Mouse (Mus musculus) forebrain, postnatal 0 days (tissue): ENCODE measurements at regions not wholly inside any gene's neighbourhood (a gene's known extent, or its start where the extent isn't known, plus 50 kb on each side); places are given as distances from the start of the nearest gene placed in this dataset.

ENCODE experiments used
- ATAC-seq: fragments of 200-750 bp; cut with Nextera tagmentation; 2 replicates; pipeline ENCODE4 v1.8.0; 2017; ENCODE audit warnings: mild to moderate bottlenecking, moderate library complexity
- DNase-seq: peaks from one replicate; pipeline ENCODE4 v3.0.0-alpha.2; 2015
- H3K27ac ChIP-seq: fragments of 300-500 bp; sonication (generic); 2 replicates; pipeline ENCODE4 v1.5.1; 2014; ENCODE audit warnings: low read depth, mild to moderate bottlenecking, antibody characterized with exemption, low read length, moderate library complexity, mixed read lengths
- H3K27me3 ChIP-seq: fragments of 300-500 bp; sonication (generic); 2 replicates; pipeline ENCODE4 v1.6.1; 2014; ENCODE audit warnings: mild to moderate bottlenecking, low read length, mixed read lengths; ENCODE audit not compliant: insufficient read depth
- H3K36me3 ChIP-seq: fragments of 300-500 bp; sonication (generic); 2 replicates; pipeline ENCODE4 v1.6.1; 2014; ENCODE audit warnings: mild to moderate bottlenecking, moderate library complexity; ENCODE audit not compliant: insufficient read depth
- H3K4me1 ChIP-seq: fragments of 300-500 bp; sonication (generic); 2 replicates; pipeline ENCODE4 v1.6.1; 2014; ENCODE audit warnings: antibody characterized with exemption; ENCODE audit not compliant: insufficient read depth
- H3K4me2 ChIP-seq: fragments of 300-500 bp; sonication (generic); 2 replicates; pipeline ENCODE4 v1.6.1; 2014; ENCODE audit warnings: low read depth, mild to moderate bottlenecking, moderate library complexity
- H3K4me3 ChIP-seq: fragments of 300-500 bp; sonication (generic); 2 replicates; pipeline ENCODE4 v1.5.1; 2014; ENCODE audit warnings: low read depth, low read length, mixed read lengths
- H3K9ac ChIP-seq: fragments of 300-500 bp; sonication (generic); 2 replicates; pipeline ENCODE4 v1.6.1; 2014; ENCODE audit warnings: mild to moderate bottlenecking
- H3K9me3 ChIP-seq: fragments of 300-500 bp; sonication (generic); 2 replicates; pipeline ENCODE4 v1.6.1; 2016; ENCODE audit warnings: low read length
- CTCF ChIP-seq: sonication (generic); IDR thresholded peaks from 2 replicates; pipeline ENCODE4 v1.5.1; 2016; ENCODE audit warnings: antibody characterized with exemption, control low read depth, low read depth
- WGBS: fragments of 180-500 bp; shearing (Covaris S2); extraction: QIAGEN DNeasy Blood & Tissue Kit; methylation state at CpG from one replicate; pipeline ENCODE4 v1.1.7; 2014; 5-methylcytosine and 5-hydroxymethylcytosine counted together

- Histone ChIP-seq H3K27me3 (no peaks in the 10 kb centered on the region), H3K9ac (no peak overlapping the region), H3K4me3 (no peak overlapping the region), H3K9me3 (no peaks in the 10 kb centered on the region), H3K4me1 (no peaks in the 10 kb centered on the region), H3K27ac (no peak overlapping the region), H3K36me3 (no peaks in the 10 kb centered on the region), H3K4me2 (no peak overlapping the region)
- peak; percentile 47; the same call in 1 of the 2 replicates for ATAC-seq
- peak; percentile 46 for DNase-seq
- 33% methylated on average over 1 of the region's 1 CpGs for WGBS
- no peak for TF ChIP-seq CTCF
These were observed 647.8 kb upstream of the Cntnap5b start for GRCm38 (mm10) chr1:99124796-99125195.

GRCm38 (mm10) chr1:99134129-99134528 is 638.4 kb upstream of the Cntnap5b start:
- H3K4me1 ChIP-seq, result no peaks in the 10 kb centered on the region
- H3K27ac ChIP-seq, result no peak overlapping the region
- H3K9ac ChIP-seq, result no peak overlapping the region
- no peak for ATAC-seq
- no peak overlapping the region for H3K4me3 ChIP-seq
- no peak overlapping the region for H3K4me2 ChIP-seq
- H3K9me3 ChIP-seq, result no peaks in the 10 kb centered on the region
- DNase-seq, result no peak
- no peaks in the 10 kb centered on the region for H3K27me3 ChIP-seq
- TF ChIP-seq CTCF, result no peak
- H3K36me3 ChIP-seq, result no peaks in the 10 kb centered on the region

GRCm38 (mm10) chr1:99137516-99137915 is 635.0 kb upstream of the Cntnap5b start:
- no peaks in the 10 kb centered on the region for H3K36me3 ChIP-seq

GRCm38 (mm10) chr1:99160620-99161019 is 611.9 kb upstream of the Cntnap5b start:
- TF ChIP-seq CTCF, result no peak
- Histone ChIP-seq H3K36me3 (no peaks in the 10 kb centered on the region), H3K4me2 (no peak overlapping the region), H3K9me3 (no peaks in the 10 kb centered on the region), H3K27ac (no peak overlapping the region), H3K27me3 (no peaks in the 10 kb centered on the region), H3K4me1 (no peaks in the 10 kb centered on the region), H3K9ac (no peak overlapping the region), H3K4me3 (no peak overlapping the region)
- DNase-seq (no peak), ATAC-seq (no peak)
- WGBS, result 91% methylated on average over 2 of the region's 2 CpGs

More at GRCm38 (mm10) chr1:99137516-99137915, 635.0 kb upstream of the Cntnap5b start:
- ATAC-seq (no peak), DNase-seq (no peak)
- 62% methylated on average over 2 of the region's 2 CpGs for WGBS
- no peak overlapping the region for H3K9ac ChIP-seq
- no peak overlapping the region for H3K4me3 ChIP-seq
- H3K27me3 ChIP-seq, result no peaks in the 10 kb centered on the region
- H3K9me3 ChIP-seq, result no peaks in the 10 kb centered on the region
- no peak overlapping the region for H3K27ac ChIP-seq
- TF ChIP-seq CTCF, result no peak
- H3K4me1 ChIP-seq, result no peaks in the 10 kb centered on the region
- H3K4me2 ChIP-seq, result no peak overlapping the region
